Mouse (Mus musculus) mesoderm, embryonic 11.5 days (tissue): ENCODE data around the gene Cdk2.

Experiments
- DNase-seq: peaks from one replicate; pipeline ENCODE4 v3.0.0-alpha.2; 2012; ENCODE audit warnings: low read depth, low spot score

Cdk2 gene

GRCm38 (mm10) chr10:128656731-128657130, 48.1 kb downstream of the Cdk2 start:
- no peak for DNase-seq

GRCm38 (mm10) chr10:128655254-128655653, 49.6 kb downstream of the Cdk2 start:
- DNase-seq = no peak

- no peak for DNase-seq
Measured at GRCm38 (mm10) chr10:128653866-128654265, 51.0 kb downstream of the Cdk2 start.
